Mouse (Mus musculus) liver, postnatal 0 days (tissue): ENCODE results near the gene Rapgef4. TPM values are rescaled to one million over a fixed set of nuclear protein-coding genes. Genes with fewer than 3 reads are reported as not detected.

Experiments used
- ATAC-seq: fragments of 200-750 bp; cut with Nextera tagmentation; 2 replicates; pipeline ENCODE4 v1.8.0; 2017; ENCODE audit warnings: mild to moderate bottlenecking, moderate library complexity
- DNase-seq: peaks from one replicate; pipeline ENCODE4 v3.0.0-alpha.2; 2016
- H3K27ac ChIP-seq: fragments of 300-500 bp; sonication (generic); 2 replicates; pipeline ENCODE4 v1.5.1; 2014; ENCODE audit warnings: antibody characterized with exemption, moderate library complexity, mild to moderate bottlenecking, low read depth
- H3K27me3 ChIP-seq: fragments of 300-500 bp; sonication (generic); 2 replicates; pipeline ENCODE4 v1.6.1; 2014; ENCODE audit warnings: low read length, control low read depth, mixed read lengths; ENCODE audit not compliant: insufficient read depth
- H3K36me3 ChIP-seq: fragments of 300-500 bp; sonication (generic); replicated peaks from 2 replicates; pipeline ENCODE4 v1.6.1; 2014; ENCODE audit warnings: mild to moderate bottlenecking, control low read depth, low read length, moderate library complexity, mixed read lengths; ENCODE audit not compliant: insufficient read depth
- H3K4me1 ChIP-seq: fragments of 300-500 bp; sonication (generic); 2 replicates; pipeline ENCODE4 v1.6.1; 2014; ENCODE audit warnings: antibody characterized with exemption, mild to moderate bottlenecking, control low read depth; ENCODE audit not compliant: insufficient read depth
- H3K4me2 ChIP-seq: fragments of 300-500 bp; sonication (generic); 2 replicates; pipeline ENCODE4 v1.6.1; 2014; ENCODE audit warnings: low read depth, mild to moderate bottlenecking, low read length, moderate library complexity, mixed read lengths
- H3K4me3 ChIP-seq: fragments of 300-500 bp; sonication (generic); 2 replicates; pipeline ENCODE4 v1.5.1; 2014; ENCODE audit warnings: low read depth, low read length
- H3K9ac ChIP-seq: fragments of 300-500 bp; sonication (generic); replicated peaks from 2 replicates; pipeline ENCODE4 v1.6.1; 2014; ENCODE audit warnings: mild to moderate bottlenecking, moderate library complexity
- H3K9me3 ChIP-seq: fragments of 300-500 bp; sonication (generic); 2 replicates; pipeline ENCODE4 v1.6.1; 2016; ENCODE audit warnings: mild to moderate bottlenecking, control low read depth, low read length, mixed read lengths
- CTCF ChIP-seq: sonication (generic); IDR thresholded peaks from 2 replicates; pipeline ENCODE4 v1.5.1; 2016; ENCODE audit warnings: antibody characterized with exemption, low read depth
- EP300 ChIP-seq: IDR thresholded peaks from 2 replicates; pipeline ENCODE4 v1.6.1; 2016; ENCODE audit warnings: antibody characterized with exemption, low read depth, mild to moderate bottlenecking
- WGBS: fragments of 180-500 bp; shearing (Covaris S2); extraction: QIAGEN DNeasy Blood & Tissue Kit; methylation state at CpG from one replicate; pipeline ENCODE4 v1.1.7; 2014; ENCODE audit not compliant: insufficient replicate concordance; 5-methylcytosine and 5-hydroxymethylcytosine counted together
- polyA plus RNA-seq: library from polyadenylated mRNA; unstranded; fragments of >200 nt; fragmentation: Nextera tagmentation; extraction: Ambion mirVana; gene quantifications from 2 replicates; pipeline ENCODE4 v1.2.1, GENCODE M21; 2015

The Rapgef4 gene
- polyA plus RNA-seq, 1 experiment from 2014 or later = 30.2 TPM

GRCm38 (mm10) chr2:72157561-72157960 is 176.5 kb downstream of the Rapgef4 start:
- no peaks in the 10 kb centered on the region for H3K9me3 ChIP-seq
- H3K36me3 ChIP-seq = no peaks in the 10 kb centered on the region
- DNase-seq = no peak
- no peak overlapping the region for H3K9ac ChIP-seq
- H3K4me2 ChIP-seq = no peak overlapping the region
- TF ChIP-seq EP300 (no peak), CTCF (no peak)
- no peaks in the 10 kb centered on the region for H3K27me3 ChIP-seq
- WGBS = 18% methylated on average over 9 of the region's 9 CpGs
- H3K27ac ChIP-seq = no peak overlapping the region
- no peak overlapping the region for H3K4me3 ChIP-seq
- peaks cover 9% of the 10 kb centered on the region; the same call in 1 of the 2 replicates for H3K4me1 ChIP-seq
- peak; percentile 28; the same call in 1 of the 2 replicates for ATAC-seq

DNA sequence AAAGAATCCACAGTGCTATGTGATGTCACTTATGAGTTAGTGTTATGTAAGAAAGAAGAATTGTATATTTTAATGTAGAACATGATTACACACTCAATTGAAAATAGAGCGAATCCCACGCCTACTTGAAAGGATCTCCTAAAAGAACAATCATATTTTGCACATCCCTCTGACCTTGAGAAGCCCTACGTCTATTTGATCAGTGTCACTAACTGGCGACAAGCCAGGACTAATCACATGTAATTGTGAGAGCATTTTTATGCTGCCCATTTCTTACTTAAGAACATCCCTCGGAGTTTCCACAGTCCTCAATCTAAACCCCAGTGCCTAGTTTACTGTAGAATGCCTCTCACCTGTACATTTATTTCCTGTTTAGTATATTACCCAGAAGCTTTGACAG is 177.0 kb downstream of the Rapgef4 start:
- WGBS = 63% methylated on average over 5 of the region's 5 CpGs
- Histone ChIP-seq H3K9me3 (no peaks in the 10 kb centered on the region), H3K36me3 (no peaks in the 10 kb centered on the region), H3K27me3 (no peaks in the 10 kb centered on the region), H3K4me2 (no peak overlapping the region), H3K27ac (no peak overlapping the region), H3K4me1 (peaks cover 9% of the 10 kb centered on the region; the same call in 1 of the 2 replicates), H3K4me3 (no peak overlapping the region), H3K9ac (no peak overlapping the region)
- ATAC-seq = no peak
- DNase-seq = no peak
- TF ChIP-seq CTCF = no peak
- TF ChIP-seq EP300 = no peak

GRCm38 (mm10) chr2:72158691-72159225 is 177.7 kb downstream of the Rapgef4 start:
- H3K9ac ChIP-seq = no peak overlapping the region
- H3K4me2 ChIP-seq = no peak overlapping the region
- DNase-seq = no peak
- no peaks in the 10 kb centered on the region for H3K36me3 ChIP-seq
- TF ChIP-seq CTCF = no peak
- no peak for TF ChIP-seq EP300
- no peaks in the 10 kb centered on the region for H3K27me3 ChIP-seq
- H3K9me3 ChIP-seq = no peaks in the 10 kb centered on the region
- H3K27ac ChIP-seq = no peak overlapping the region
- 82% methylated on average over 10 of the region's 10 CpGs for WGBS
- peaks cover 9% of the 10 kb centered on the region; the same call in 1 of the 2 replicates for H3K4me1 ChIP-seq
- ATAC-seq = no peak
- H3K4me3 ChIP-seq = no peak overlapping the region

DNA sequence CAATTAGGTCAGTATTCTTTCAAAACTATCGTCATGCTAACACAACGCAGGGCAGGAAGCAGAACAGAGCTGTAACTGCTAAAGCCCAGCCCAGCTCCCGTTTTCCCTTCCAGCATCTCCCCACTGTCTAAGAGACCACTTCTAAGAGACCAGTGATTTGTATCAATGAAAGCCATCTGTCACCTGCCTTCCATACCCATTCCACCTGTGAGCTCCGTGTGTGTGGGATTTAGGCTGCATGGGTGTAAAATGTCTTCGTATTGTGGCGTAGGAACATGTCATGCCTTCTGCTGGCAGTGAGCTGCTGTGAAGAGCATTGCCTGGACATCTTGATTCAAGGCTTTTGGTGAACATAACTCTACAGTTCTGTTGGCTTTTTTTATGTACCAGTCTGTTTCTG is 178.2 kb downstream of the Rapgef4 start:
- Histone ChIP-seq H3K9me3 (no peaks in the 10 kb centered on the region), H3K36me3 (no peaks in the 10 kb centered on the region), H3K4me3 (no peak overlapping the region), H3K9ac (no peak overlapping the region), H3K27ac (no peak overlapping the region), H3K27me3 (no peaks in the 10 kb centered on the region), H3K4me1 (peaks cover 7% of the 10 kb centered on the region; the same call in 1 of the 2 replicates), H3K4me2 (no peak overlapping the region)
- WGBS = 73% methylated on average over 6 of the region's 6 CpGs
- TF ChIP-seq CTCF (no peak), EP300 (no peak)
- DNase-seq = no peak
- no peak for ATAC-seq

DNA sequence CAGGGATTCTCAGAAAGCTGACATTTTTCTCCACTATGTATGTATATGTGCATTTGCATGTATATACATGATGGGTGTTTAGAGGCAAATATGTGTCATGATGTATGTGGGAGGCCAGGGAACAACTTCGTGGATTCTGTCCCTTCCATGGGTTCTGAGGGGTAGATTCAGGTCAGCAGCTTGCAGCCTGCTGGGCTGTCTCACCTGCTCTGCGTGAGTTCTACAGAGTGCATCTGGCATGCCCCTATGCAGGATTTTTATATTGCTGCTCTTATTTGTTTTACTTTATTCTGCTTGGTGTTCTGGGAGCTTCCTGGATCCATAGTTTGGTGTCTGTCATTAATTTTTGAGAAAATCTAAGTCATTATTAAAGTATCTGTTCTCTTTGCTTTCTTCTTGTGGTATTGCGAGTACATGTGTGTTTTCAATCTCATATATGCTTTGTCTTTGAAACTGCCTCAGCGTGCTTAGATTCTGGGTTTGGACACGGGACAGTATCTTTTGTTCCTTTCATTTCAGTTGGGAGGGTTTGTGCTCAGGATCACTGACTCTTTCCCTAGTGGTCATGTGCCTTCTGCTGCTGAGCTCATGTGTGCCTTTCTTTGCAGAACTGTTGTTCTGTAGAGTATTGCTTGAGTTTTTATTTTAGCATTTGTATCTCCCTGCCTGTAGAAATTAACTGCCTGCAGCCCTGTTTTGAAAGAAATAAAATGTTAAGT is 184.3 kb downstream of the Rapgef4 start:
- ATAC-seq (no peak), DNase-seq (no peak)
- Histone ChIP-seq H3K4me2 (no peak overlapping the region), H3K9ac (no peak overlapping the region), H3K27me3 (no peaks in the 10 kb centered on the region), H3K9me3 (no peaks in the 10 kb centered on the region), H3K27ac (no peak overlapping the region), H3K4me3 (no peak overlapping the region), H3K4me1 (peaks cover 16% of the 10 kb centered on the region), H3K36me3 (no peaks in the 10 kb centered on the region)
- no peak for TF ChIP-seq CTCF
- TF ChIP-seq EP300 = no peak
- 78% methylated on average over 5 of the region's 5 CpGs for WGBS

DNA sequence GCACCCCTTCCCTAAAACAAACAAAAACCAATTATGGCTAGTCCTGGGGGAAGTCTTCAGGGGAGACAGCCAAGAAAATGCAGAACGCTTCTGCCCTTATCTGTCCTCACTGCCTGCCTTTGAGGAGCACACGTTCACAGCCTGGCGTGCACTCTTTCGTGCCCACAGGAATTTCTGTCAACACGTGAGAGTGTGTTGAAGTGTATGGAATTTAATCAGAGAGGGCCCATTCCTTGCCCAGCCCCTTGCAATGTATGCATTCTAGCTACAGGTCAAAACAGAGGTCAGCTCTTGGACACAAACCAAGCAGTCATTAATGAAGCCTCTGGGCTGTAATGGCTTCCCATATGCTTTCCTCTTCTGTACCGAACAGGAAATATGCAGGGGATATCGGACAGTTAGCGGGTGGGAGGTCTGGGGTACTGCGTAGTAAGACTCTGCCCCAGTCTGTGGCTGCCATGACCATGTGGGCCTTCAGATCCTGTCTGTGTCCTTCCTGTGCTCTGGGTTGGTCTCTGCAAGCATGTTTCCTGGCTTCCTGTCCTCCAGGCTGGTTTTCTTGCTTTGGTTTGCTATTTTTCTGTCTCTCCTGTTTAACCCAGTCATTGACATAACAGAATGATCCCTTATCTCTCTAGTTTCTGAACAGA is 188.5 kb downstream of the Rapgef4 start:
- H3K4me1 ChIP-seq = peaks cover 23% of the 10 kb centered on the region
- 0 out of 2 replicates have a peak overlapping the region, but pooled peaks have one; percentile 35 for H3K27ac ChIP-seq
- no peaks in the 10 kb centered on the region for H3K27me3 ChIP-seq
- no peak overlapping the region for H3K4me3 ChIP-seq
- no peak overlapping the region; the same call in 1 of the 2 replicates for H3K4me2 ChIP-seq
- ATAC-seq = no peak
- 42% methylated on average over 9 of the region's 9 CpGs for WGBS
- no peak overlapping the region for H3K9ac ChIP-seq
- H3K36me3 ChIP-seq = no peaks in the 10 kb centered on the region
- TF ChIP-seq CTCF (no peak), EP300 (no peak)
- no peaks in the 10 kb centered on the region for H3K9me3 ChIP-seq
- DNase-seq = no peak
